Mouse (Mus musculus) adrenal gland, adult (tissue): ENCODE results near the gene Lamtor2.

Experiments
- DNase-seq, 2 experiments: peaks; one replicate each; pipeline ENCODE4 v3.0.0; 2022 to 2023; ENCODE audit warnings: low spot score in 1 of 2; ENCODE audit not compliant: inconsistent age in 2 of 2

Lamtor2 gene

DNA sequence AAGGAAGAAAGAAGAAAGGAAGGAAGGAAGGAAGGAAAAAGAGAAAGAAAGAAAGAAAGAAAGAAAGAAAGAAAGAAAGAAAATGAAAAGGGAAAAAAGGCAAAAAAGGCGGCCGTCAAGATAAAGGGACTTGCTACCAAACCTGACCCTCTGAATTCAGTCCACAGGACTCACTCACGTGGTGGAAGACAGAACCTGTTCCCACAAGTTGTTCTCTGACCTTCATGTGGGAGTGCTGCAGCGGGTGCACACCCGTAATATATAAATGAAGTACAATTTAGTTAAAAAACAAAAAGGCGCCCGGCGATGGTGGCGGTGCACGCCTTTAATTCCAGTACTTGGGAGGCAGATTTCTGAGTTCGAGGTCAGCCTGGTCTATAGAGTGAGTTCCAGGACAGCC lies 24.2 kb downstream of the Lamtor2 start:
- no peak for DNase-seq

DNA sequence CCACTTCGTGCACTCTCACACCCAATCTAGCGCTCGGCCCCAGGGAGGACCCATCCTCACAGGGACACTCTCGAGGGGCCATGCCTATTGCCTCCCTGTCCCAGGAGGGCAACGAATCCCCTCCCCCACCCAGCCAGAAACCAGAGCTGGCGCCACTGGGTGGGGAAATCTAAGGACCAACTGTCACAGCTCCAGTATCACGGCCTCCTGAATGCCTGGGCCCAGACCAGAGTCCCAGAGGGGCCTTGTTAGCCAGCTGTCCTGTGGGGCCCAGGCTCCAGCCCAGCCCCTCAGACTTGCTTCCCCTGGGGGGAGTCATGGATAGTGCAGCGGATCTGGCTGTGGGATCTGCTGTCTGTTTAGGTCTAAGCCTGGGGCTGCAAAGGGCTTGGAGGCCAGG lies 25.3 kb downstream of the Lamtor2 start:
- peak in 1 of 2 experiments; percentile 56 for DNase-seq

DNA sequence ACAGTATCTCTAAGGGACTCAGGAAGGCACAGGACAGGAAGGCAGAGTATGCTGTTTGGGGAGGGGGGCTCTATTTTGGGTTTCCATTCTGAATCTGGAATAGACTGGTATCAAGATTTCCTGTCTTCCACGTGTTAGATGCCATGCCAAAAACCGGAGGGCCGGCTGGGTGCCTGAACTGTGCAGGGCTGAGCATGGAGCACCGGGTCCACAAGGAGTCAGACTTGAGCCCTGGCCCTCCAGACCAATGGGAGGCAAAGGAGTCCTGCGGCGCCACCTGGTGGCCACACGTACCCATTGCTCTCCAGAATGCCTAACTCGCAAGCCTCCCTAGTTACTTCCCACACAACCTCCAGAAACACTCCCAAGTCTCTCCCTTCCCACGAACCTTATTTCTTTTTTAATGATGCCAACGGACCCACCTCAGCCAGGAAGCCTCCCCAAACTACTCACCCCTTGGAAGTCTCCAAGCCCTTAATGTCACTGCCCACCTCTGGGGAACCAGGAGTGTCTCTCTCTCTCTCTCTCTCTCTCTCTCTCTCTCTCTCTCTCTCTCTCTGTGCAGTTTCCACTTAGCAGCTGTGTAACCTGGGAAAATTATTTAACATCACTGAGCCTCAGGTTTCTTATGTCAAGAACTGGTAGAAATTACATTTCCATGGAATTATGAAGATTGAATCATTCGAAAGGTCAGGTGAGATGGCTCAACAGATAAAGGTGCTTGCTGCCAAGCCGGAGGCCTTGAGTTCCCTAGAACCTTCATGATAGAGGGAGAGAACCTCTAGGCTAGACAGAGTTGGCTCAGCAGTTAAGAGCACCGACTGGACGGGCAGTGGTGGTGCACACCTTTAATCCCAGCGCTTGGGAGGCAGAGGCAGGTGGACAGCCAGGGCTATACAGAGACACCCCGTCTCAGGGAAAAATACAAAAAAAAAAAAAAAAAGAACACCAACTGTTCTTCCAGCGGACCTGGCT lies 26.4 kb downstream of the Lamtor2 start:
- DNase-seq: peak; percentile 91 to 94

DNA sequence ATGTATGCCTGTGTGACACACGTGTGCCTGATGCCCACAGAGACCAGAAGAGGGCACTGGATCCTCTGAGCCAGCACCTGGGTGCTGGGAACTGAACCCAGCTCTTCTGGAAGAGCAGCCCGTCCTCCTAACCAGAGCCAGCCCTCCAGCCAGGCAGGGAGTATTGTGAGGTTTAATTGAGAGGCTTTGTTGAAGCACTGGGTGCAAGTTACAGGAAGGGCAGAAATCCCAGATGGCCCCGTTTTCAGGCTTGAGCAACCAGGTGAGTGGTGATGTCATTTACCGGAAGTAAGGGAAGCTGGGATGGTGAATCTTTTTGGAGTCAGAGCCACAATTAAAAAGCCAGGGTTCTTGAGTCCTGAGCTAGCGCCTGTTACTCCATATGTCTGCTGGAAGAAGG lies 27.9 kb downstream of the Lamtor2 start:
- DNase-seq: no peak

DNA sequence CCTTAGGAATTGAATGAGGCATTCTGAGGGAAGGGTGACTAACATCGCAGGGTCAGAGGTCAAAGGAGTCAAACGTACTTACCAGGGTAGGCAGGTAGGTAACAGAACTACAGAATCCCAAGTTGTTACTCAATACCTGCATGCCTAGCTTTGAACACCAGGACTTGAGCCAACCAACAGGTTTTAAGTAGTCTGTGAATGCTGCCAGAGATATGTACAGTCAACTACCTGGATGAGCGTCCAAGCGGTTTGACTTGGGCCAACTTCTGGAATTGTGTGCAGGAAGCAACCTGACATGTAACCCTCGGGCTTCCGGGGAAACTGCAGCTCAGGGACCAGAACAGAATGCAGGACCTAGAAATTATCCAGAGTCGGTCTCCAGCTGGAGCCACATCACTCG lies 29.8 kb downstream of the Lamtor2 start:
- DNase-seq: no peak

DNA sequence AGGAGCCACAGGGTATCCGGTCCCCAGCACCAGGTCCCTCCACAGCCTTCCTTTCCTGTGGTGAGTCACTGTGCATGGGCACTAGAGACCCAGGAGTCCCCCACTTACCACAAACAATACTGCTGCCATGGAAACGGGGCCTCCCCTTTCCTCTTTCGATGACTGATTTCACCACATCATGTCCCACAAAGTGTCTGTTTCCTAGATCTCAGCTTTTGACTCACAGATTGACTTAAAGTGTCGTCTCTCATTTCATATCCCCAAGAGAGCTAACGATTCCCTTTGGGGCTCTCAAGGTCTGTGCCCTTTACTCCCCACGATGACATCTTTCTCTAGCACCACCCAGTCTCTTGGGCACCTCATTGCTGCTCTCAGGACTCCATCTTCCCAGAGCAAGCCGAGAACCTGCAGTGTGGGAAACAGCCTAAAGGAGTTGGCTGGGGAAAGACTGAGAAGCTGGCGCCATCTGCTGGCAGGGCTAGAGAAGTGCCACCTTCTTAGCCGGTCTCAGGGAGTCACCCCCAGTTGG lies 31.0 kb downstream of the Lamtor2 start:
- peak; percentile 72 to 90 for DNase-seq

DNA sequence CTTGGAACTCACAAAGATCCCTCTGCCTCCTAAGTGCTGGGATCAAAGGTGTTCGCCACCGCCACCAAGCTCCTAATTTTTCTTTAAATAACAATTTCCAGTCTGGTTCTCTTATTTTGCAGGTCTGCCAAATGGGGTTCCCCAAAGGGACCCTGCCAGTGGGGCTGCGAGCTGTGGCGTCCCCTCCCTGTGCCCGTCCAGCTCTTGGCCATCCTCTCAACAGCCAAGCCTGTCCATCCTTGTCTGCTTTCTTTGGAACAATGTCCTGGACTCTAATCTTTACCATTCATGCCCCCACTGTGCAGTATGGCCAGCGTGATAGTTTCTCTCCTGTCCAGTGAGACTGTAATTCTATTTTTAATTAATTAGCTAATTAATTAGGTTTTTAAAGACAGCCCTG lies 31.7 kb downstream of the Lamtor2 start:
- DNase-seq: no peak

DNA sequence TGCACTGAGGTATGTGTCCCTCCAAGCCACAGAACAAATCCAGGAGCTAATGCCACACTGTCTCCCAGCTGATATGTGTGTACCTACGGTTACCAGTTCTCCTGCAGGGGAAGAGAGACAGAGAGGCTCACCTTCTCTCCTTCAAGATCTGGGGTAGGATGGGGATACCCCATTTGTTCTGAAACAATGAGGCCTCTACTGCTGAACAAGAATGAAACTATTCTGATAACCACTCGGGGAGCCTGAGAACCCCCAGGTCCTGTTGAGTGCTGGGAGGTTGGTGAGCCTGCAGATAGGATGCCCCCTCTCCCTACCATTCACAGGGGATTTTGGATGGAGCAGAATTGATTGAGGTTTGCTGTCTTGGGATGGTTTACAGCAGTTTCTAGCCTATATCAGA lies 32.8 kb downstream of the Lamtor2 start:
- DNase-seq: no peak

DNA sequence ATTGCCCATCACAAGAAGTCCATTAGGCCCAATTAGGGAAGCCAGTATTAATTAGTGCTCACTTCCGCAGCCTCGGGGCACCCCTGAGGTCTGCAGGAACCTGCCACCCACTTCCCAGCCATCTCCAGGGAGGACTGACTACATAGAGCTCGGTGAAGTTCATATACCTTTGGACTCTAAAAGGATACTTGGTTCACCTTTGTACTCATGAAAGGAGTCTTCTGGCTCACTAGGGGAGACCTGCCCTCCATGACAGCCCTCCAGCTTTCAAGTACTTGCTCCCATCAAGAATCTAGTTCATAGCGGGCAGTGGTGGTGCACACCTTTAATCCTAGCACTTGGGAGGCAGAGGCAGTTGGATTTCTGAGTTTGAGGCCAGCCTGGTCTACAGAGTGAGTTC lies 34.5 kb downstream of the Lamtor2 start:
- no peak for DNase-seq

DNA sequence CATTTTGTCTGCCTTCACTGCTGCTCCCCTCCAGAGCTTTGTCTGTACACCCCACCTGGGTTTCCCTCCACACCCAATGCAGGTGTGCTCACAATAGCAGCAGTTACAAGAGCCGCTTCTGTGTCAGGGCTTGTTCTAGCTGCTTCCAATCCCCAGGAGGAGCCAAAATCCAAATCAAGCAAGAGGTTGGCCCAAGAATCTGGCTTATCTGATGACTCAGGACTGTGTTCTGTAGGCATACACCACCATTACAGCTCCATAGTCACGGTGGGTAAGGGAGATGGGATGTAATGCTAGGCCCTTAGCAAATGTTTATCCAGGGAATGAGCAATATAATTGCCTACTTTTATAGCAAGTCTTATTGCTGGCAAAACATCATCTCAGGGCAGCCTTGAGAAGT lies 36.5 kb downstream of the Lamtor2 start:
- DNase-seq: no peak

DNA sequence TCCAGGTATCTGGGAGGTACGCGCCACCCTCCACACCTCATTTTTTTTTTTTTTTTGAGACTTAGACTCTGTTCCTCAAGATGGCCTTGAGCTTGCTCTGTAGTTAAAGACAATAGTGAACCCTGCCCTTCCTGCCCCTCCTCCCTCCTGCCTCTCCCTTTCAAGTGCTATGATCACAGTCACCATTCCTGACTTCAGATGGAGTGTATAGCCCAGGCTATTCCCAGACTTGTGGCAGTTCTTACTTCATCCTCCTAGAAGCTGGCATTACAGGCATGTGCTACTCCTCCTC lies 37.8 kb downstream of the Lamtor2 start:
- no peak for DNase-seq

DNA sequence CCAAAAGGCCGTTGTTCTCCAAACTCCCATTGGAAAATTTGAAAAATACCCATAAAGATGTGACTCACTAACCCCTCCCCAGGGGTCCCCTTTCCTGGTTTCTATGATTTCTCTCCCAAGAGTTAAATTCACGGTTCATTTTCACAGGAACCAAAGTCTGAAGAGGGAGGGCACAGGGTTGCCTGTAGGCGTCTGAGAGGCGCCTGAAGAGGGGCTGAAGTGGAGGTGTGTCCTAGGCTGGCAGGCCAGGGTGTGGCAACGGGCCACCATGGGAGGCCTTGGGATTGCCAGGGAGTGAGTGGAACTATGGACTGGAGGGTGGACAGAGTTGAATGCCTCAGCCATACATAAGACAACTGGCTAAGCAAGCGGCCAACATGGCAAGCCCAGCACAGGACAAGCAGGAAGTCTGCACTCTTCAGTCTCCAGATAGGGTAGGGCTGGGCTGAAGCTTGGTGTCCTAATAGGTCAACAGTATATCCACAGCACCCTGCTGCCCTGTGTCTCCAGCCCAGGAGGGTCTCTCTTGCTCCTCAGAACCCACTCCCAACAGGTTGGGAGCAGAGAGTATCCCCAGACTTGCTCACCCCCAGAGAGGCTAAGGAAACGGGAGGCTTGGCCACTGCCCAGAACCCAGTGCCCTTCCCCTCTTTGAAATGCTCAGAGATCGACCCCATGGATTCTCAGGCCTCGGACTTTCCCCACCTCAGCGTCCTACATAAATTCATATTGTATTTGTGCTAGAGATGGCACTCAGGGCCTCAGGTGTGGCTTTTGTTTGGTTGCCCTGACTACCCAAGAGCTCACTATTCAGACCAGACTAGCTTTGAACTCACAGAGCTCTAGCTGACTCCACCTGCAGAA lies 38.4 kb downstream of the Lamtor2 start:
- DNase-seq: no peak

DNA sequence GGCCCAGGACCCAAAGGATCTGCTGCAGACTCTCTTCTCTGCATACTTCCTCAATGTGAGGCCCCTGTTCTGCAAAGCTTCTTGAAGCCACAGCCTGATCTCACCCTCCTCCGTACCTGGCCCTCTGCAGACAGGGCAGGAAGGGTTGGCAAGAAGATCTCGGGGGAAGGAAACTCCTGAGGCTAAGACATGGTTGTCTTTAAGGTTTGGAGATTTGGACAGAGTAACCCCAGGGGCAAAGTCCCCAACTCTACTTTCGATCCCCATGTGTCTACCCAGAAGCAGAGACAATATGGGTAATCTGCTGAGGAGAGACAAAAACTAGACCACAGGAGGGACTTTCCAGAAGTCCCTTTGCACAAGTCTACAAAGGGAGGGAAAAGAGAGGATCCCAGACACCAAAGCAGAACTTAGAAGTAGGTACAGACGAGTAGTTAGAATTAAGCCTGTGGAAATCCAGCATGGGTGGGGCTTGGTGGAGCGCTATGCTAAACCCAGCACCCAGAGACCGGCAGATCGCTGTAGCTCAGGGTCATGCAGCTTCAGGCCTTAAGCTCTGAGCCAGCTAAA lies 39.2 kb downstream of the Lamtor2 start:
- peak in 1 of 2 experiments; percentile 54 for DNase-seq

DNA sequence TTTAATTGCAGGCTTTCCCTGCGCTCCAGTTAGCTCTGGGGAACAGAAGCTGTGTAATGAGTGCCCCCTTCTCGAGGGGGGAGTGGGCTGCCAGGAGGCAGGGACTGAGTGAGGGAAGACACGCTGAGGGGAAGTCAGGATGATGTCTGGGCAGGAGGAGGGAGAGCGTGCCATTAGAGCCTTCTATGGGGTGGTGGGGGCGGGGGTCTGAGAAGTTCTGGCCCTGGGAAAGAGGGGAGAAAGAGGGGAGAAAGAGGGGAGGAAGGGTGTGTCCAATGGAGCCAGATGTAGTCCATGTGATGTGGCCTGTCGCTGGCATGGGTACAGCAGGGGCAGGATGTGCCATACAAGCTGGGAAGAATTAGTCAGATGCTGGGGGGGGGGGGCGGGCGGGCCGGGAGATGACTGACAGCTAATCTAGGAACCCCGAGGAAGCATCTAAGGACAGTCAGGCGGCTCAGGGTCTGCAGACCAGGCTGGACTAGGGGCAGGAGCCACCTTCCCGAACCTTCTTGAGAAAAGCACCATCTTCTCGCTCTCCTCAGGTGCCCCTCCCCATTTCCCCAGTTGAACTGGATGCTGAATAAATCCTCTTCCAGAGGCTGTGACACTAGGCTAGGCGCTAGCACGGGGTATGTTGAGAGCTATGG lies 39.9 kb downstream of the Lamtor2 start:
- peak in 1 of 2 experiments; percentile 65 for DNase-seq

DNA sequence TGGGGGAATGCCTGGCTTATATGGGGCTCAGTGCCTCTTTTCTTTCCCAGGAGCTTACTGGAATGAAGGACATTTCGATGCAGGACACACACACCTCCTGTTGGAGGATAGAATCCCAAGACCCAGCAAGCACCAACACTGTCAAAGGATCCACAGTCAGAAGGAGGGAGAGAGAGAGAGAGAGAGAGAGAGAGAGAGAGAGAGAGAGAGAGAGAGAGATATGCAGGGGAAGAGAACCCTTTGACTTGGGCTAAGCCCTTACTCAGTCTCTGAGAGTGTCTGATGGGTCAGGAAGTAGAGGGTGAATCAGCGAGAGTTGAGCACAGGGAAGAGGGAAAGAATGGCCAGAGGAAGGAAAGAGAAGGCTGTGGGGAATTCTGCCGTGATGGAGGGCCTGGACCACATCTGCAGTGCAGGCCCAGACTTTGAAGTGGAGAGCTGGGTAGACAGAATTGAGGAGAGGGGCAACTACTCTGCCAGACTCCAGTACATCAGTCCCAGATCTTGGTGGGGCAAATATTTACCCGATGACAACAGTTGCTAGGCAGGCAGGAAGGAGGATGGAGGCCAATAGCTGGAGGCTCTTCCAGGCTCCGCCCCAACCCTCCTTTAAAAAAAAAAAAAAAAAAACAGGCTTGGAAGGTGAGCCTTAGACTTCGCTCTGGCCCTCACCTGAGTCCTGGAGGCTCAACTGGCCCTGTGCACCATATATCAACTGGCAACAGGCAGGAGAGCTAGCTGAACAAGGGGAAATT lies 40.6 kb downstream of the Lamtor2 start:
- peak in 1 of 2 experiments; percentile 49 for DNase-seq

DNA sequence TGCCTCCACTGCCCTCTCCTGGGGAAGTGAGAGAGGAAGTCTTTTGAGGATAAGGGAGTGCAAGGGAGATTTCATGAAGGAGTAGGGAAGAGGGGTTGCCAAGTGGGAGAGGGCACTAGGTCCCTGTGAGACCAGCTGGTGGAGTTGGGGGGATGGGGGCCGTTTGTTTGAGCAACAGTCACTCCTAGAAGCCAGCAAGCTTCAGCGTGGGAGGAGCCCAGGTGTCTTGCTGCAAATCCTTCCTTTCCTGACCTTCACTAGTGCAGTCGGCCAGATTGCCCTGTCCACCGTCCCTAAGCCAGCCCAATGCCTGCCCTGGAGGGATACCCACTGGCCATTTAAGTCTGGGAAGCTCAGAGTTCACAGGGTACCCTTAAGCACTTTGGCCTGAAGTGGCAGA lies 41.3 kb downstream of the Lamtor2 start:
- DNase-seq: peak in 1 of 2 experiments; percentile 61

DNA sequence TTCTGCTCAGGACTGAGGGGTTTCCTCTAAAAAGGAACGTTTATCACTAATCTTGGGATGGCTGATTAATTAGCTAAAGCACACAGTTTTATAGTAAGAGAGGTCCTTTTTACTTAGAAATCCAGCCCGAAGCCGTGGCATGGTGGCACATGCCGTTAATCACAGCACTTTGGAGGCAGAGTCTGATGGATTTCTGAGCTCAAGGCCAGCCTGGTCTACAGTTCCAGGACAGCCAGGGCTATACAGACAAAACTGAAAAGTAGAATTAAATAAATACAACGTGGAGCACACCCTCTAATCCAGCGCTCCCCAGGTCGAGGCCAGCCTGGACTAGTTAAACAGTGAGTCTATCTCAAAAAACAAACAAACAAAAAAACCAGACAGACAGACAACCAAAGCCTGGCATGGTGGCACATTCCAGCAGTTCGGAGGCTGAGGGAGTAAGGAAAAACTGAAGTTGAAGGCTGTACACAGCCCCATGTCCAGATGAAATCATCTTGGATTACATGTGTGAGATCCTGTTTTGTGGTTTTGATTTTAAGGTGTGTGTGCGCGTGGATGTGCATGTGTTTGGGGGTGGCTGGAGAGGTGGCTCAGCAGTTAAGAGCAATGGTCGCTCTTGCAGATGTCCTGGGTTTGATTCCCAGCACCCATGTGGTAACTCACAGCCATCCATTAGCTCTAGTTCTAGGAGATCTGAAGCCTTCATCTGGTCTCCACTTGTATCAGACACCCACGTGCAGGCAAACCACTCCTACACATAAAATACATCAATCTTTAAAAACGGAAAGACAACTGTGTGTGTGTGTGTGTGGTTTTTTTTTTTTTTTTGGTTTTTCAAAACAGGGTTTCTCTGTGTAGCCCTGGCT lies 42.2 kb downstream of the Lamtor2 start:
- DNase-seq: peak in 1 of 2 experiments; percentile 70

DNA sequence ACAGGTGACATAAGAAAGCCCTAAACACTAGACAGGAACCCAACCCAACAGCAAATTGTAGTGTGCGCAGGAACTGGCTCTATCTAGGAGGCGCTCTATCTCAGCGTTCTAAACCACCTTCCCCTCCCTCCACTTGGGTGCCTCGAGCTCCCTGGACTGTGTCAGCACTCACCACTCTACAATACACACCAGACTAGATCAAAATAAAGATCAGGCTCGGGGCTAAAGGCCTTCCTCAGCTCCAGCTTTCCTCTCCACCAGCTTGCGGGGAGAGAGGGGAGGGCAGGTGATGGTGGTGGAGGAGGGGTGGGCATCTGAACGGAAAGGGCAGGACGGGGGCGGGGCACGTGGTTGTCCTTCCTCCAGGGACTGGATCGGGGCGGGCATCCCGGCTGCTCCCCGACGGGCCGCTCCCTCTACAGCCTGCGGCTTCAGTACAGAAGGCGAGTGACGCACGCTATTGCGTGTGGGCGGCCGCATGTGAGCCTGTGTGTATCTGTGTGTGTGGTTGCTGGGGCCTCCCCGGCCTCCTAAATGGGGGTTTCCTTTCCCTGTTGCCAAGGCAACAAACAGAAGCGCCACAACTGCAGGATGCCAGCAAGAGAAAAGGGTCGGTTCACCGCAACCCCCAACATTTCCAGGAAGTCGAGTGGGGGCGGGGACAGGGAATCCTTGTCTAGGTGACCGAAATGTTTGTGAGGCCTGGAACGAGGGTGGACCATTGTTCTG lies 43.0 kb downstream of the Lamtor2 start, which contains the start of gene Lmna:
Gene Lmna, minus strand, starts transcription at position 265 of the 729 bp plus-strand sequence.
- DNase-seq: peak; percentile 98 to 99
